Mouse (Mus musculus) forebrain, embryonic 15.5 days (tissue): ENCODE results near the gene Adamtsl1. TPM values are rescaled to one million over a fixed set of nuclear protein-coding genes. Genes with fewer than 3 reads are reported as not detected.
A peak's percentile ranks its signal among the peaks of the same experiment; 100 is the strongest.

Experiments used
- ATAC-seq: fragments of 200-750 bp; cut with Nextera tagmentation; replicated peaks from 2 replicates; pipeline ENCODE4 v1.8.0; 2017; ENCODE audit warnings: mild to moderate bottlenecking, moderate TSS enrichment, moderate library complexity
- H3K27ac ChIP-seq: fragments of 300-500 bp; sonication (generic); replicated peaks from 2 replicates; pipeline ENCODE4 v1.5.1; 2015; ENCODE audit warnings: mild to moderate bottlenecking, inconsistent platforms
- H3K27me3 ChIP-seq: fragments of 300-500 bp; sonication (generic); 2 replicates; pipeline ENCODE4 v1.6.1; 2015; ENCODE audit warnings: inconsistent platforms
- H3K36me3 ChIP-seq: fragments of 300-500 bp; sonication (generic); 2 replicates; pipeline ENCODE4 v1.6.1; 2015; ENCODE audit warnings: mild to moderate bottlenecking, inconsistent platforms
- H3K4me1 ChIP-seq: fragments of 300-500 bp; sonication (generic); 2 replicates; pipeline ENCODE4 v1.6.1; 2015; ENCODE audit warnings: inconsistent platforms
- H3K4me2 ChIP-seq: fragments of 300-500 bp; sonication (generic); replicated peaks from 2 replicates; pipeline ENCODE4 v1.6.1; 2015; ENCODE audit warnings: mild to moderate bottlenecking, inconsistent platforms
- H3K4me3 ChIP-seq: fragments of 300-500 bp; sonication (generic); 2 replicates; pipeline ENCODE4 v1.5.1; 2015; ENCODE audit warnings: mild to moderate bottlenecking, inconsistent platforms
- H3K9ac ChIP-seq: fragments of 300-500 bp; sonication (generic); replicated peaks from 2 replicates; pipeline ENCODE4 v1.6.1; 2015; ENCODE audit warnings: mild to moderate bottlenecking, inconsistent platforms
- H3K9me3 ChIP-seq: fragments of 300-500 bp; sonication (generic); 2 replicates; pipeline ENCODE4 v1.6.1; 2016; ENCODE audit warnings: inconsistent platforms
- WGBS: fragments of 180-500 bp; shearing (Covaris S2); methylation state at CpG from one replicate; pipeline ENCODE4 v1.1.7; 2015; ENCODE audit warnings: mixed read lengths; 5-methylcytosine and 5-hydroxymethylcytosine counted together
- polyA plus RNA-seq: library from polyadenylated mRNA; unstranded; fragments of >200 nt; fragmentation: Nextera tagmentation; extraction: Ambion mirVana; gene quantifications from 2 replicates; pipeline ENCODE4 v1.2.1, GENCODE M21; 2015

Gene Adamtsl1
- polyA plus RNA-seq, 1 experiment from 2014 or later, result 6.3 TPM

- H3K4me3 ChIP-seq, result no peak overlapping the region
- no peaks in the 10 kb centered on the region for H3K4me1 ChIP-seq
- H3K9me3 ChIP-seq, result no peaks in the 10 kb centered on the region
- no peak overlapping the region for H3K4me2 ChIP-seq
- no peak for ATAC-seq
- H3K9ac ChIP-seq, result no peak overlapping the region
- H3K27me3 ChIP-seq, result no peaks in the 10 kb centered on the region
- whole genome bisulfite sequencing, result 75% methylated on average over 14 of the region's 14 CpGs
- H3K27ac ChIP-seq, result no peak overlapping the region
- H3K36me3 ChIP-seq, result no peaks in the 10 kb centered on the region
These were observed 664.1 kb downstream of the Adamtsl1 start for GRCm38 (mm10) chr4:86178116-86178515.

DNA sequence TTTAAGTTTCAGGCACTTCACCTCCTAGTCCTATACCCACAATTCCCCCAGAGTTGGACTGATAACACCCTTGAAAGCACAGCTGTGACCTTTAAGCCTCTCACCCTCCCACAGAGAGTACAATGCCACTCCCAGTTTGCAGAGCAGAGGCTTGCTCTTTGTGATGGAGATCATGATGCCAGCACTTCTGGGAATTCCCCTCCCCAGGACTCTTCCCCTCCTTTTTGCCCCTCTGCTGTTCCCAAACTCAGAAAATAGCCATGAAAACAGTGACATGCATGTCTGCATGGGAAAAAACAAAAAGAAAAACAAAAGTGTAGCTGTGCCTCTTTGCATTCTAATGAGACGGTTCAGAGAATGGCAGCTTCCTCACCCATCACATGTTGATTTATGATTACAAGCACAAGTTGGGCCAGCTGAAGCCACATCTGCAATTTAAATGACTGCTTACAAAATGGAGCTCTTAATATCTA, 669.8 kb downstream of the Adamtsl1 start:
- Histone ChIP-seq H3K4me2 (no peak overlapping the region), H3K4me1 (peaks cover 13% of the 10 kb centered on the region; the same call in 1 of the 2 replicates), H3K9me3 (no peaks in the 10 kb centered on the region), H3K9ac (no peak overlapping the region), H3K36me3 (no peaks in the 10 kb centered on the region), H3K4me3 (no peak overlapping the region), H3K27me3 (no peaks in the 10 kb centered on the region), H3K27ac (peak overlapping the region; percentile 62)
- peak; percentile 89 for ATAC-seq
- WGBS, result 32% methylated on average over 1 of the region's 1 CpGs

DNA sequence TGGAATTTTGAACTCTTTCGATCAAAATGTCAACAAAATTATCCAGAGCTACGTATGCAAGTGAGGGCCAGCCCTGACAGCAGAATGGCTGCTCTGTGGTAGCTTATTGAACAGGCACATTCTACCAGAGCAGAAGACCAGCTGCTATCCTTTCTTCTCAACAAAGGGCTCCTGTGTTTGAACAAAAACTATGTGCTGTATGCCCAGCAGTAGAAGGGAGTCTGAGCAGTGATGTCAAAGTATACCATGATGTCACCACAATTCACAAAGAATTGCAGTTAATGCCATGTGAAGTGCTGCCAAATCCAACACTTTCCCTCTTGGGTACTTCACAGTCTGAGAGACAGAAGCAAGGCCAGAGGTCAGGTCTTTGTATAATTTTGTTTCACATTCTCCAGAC, 675.9 kb downstream of the Adamtsl1 start:
- WGBS, result 42% methylated on average over 2 of the region's 2 CpGs

GRCm38 (mm10) chr4:86191195-86191594, 677.2 kb downstream of the Adamtsl1 start:
- no peak overlapping the region for H3K9ac ChIP-seq
- peaks cover 5% of the 10 kb centered on the region for H3K4me1 ChIP-seq
- no peaks in the 10 kb centered on the region for H3K9me3 ChIP-seq
- no peak overlapping the region for H3K4me2 ChIP-seq
- H3K27ac ChIP-seq, result no peak overlapping the region
- no peaks in the 10 kb centered on the region for H3K27me3 ChIP-seq
- WGBS, result 87% methylated on average over 5 of the region's 5 CpGs
- no peaks in the 10 kb centered on the region for H3K36me3 ChIP-seq
- ATAC-seq, result no peak
- no peak overlapping the region for H3K4me3 ChIP-seq

More for the DNA sequence above, 675.9 kb downstream of the Adamtsl1 start:
- Histone ChIP-seq H3K9me3 (no peaks in the 10 kb centered on the region), H3K4me3 (no peak overlapping the region), H3K36me3 (no peaks in the 10 kb centered on the region), H3K27ac (no peak overlapping the region), H3K4me2 (no peak overlapping the region), H3K27me3 (no peaks in the 10 kb centered on the region), H3K9ac (no peak overlapping the region), H3K4me1 (peaks cover 5% of the 10 kb centered on the region)
- ATAC-seq, result peak; percentile 86

DNA sequence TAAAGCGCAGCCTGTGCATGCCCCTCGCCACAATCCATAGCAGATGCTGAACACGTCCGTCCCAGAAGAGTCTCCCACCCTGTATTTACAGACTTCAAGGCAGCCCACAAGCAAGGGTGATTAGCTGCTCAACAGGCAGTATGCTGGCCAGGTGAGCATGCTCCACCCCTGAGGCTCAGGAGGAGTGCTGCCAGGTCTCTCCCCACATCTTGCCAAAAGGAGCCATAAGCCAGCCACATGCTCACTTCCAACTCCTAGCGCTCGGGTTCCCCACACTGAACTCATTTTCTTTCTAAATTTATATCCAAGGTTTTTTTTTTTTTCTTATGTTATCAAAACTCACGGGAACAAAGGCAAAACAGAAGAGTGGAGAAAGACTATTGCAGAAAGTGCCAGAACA, 687.8 kb downstream of the Adamtsl1 start:
- Histone ChIP-seq H3K4me2 (no peak overlapping the region), H3K9ac (no peak overlapping the region), H3K9me3 (no peaks in the 10 kb centered on the region), H3K36me3 (no peaks in the 10 kb centered on the region), H3K4me3 (no peak overlapping the region), H3K27ac (no peak overlapping the region), H3K27me3 (no peaks in the 10 kb centered on the region), H3K4me1 (no peaks in the 10 kb centered on the region)
- WGBS, result 86% methylated on average over 7 of the region's 7 CpGs
- no peak for ATAC-seq

GRCm38 (mm10) chr4:86203288-86203687, 689.3 kb downstream of the Adamtsl1 start:
- no peak for ATAC-seq
- no peak overlapping the region for H3K4me2 ChIP-seq
- no peak overlapping the region for H3K9ac ChIP-seq
- no peaks in the 10 kb centered on the region for H3K36me3 ChIP-seq
- no peak overlapping the region for H3K27ac ChIP-seq
- H3K27me3 ChIP-seq, result no peaks in the 10 kb centered on the region
- H3K9me3 ChIP-seq, result no peaks in the 10 kb centered on the region
- whole genome bisulfite sequencing, result 89% methylated on average over 2 of the region's 2 CpGs
- no peaks in the 10 kb centered on the region for H3K4me1 ChIP-seq
- H3K4me3 ChIP-seq, result no peak overlapping the region

DNA sequence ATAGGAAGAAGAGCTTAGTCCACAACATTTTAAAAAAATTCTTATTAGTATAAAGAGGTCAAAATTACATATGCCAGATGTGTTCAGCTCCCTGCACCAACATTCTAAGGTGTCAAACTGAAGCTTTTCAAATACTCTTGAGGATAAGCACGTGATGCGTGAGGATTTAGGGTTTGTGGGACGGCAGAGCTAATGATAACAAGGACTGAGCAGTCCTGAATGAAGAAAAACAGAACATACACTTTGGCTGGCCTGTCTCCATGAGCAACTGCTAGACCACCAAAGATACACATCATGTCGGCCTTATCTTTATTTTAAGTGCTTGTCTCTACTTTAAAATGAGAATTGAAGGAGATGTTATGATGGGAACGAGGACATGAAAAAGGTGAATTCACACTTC, 710.9 kb downstream of the Adamtsl1 start:
- 87% methylated on average over 5 of the region's 5 CpGs for WGBS
- H3K4me3 ChIP-seq, result no peak overlapping the region
- H3K9ac ChIP-seq, result no peak overlapping the region
- H3K27me3 ChIP-seq, result no peaks in the 10 kb centered on the region
- no peak overlapping the region for H3K27ac ChIP-seq
- no peaks in the 10 kb centered on the region for H3K36me3 ChIP-seq
- ATAC-seq, result no peak
- no peak overlapping the region for H3K4me2 ChIP-seq
- H3K9me3 ChIP-seq, result no peaks in the 10 kb centered on the region
- no peaks in the 10 kb centered on the region for H3K4me1 ChIP-seq

GRCm38 (mm10) chr4:86227096-86227495, 713.1 kb downstream of the Adamtsl1 start:
- Histone ChIP-seq H3K4me1 (no peaks in the 10 kb centered on the region), H3K4me3 (no peak overlapping the region), H3K27ac (no peak overlapping the region), H3K9me3 (no peaks in the 10 kb centered on the region), H3K4me2 (no peak overlapping the region), H3K27me3 (no peaks in the 10 kb centered on the region), H3K36me3 (no peaks in the 10 kb centered on the region), H3K9ac (no peak overlapping the region)
- no peak for ATAC-seq
- WGBS, result 82% methylated on average over 1 of the region's 1 CpGs

DNA sequence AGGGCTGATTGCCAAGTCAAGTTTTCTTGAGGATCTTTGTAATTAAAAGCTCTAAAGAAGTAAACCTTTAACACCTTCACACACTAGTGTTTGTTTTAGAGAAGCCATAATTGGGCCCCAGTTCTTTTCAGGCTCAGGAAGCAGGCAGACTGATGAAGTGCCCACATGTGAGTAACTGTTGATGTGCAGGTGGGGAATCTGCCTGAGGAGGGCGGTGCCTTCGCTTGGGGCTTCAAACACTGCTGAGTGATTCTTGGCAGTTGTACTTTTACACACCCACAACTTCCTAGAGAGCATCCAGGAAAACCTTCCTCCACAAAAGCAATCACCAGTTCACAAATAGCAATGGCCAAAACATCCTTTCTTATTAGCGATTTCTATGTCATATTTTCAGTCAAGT, 719.2 kb downstream of the Adamtsl1 start:
- ATAC-seq, result no peak
- H3K9me3 ChIP-seq, result no peaks in the 10 kb centered on the region
- H3K4me1 ChIP-seq, result no peaks in the 10 kb centered on the region
- WGBS, result 66% methylated on average over 3 of the region's 3 CpGs
- no peak overlapping the region for H3K27ac ChIP-seq
- H3K27me3 ChIP-seq, result no peaks in the 10 kb centered on the region
- no peak overlapping the region for H3K4me2 ChIP-seq
- no peak overlapping the region for H3K9ac ChIP-seq
- no peak overlapping the region for H3K4me3 ChIP-seq
- no peaks in the 10 kb centered on the region for H3K36me3 ChIP-seq

DNA sequence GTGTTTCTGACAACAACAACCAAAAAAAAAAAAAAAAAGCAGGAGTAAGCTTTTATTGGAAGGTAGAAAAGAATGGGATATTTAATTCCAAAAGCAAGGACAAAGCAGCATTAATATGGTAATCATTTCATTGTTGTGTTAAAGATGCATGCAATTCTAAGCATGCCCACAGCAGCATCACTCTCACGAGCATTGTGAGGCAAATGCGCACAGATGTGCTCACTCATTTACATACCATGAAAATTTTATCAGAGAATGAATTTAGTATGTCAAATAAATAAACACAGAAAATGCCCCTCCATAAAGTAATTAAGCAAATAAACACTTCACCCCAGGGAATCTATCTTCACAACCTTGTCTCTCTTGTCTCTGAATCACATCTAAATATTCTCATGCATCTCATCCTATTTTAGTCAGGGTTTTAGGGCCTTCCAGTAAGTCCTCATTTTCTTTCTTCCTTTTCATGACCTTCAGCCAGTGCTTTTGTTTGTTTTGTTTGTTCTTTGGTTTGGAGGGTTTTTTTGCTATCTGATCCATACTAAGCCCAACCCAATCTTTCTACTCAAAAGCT, 728.0 kb downstream of the Adamtsl1 start:
- peak; percentile 82 for ATAC-seq
- Histone ChIP-seq H3K9ac (no peak overlapping the region), H3K4me2 (no peak overlapping the region), H3K27ac (peak overlapping the region; percentile 31; the same call in 1 of the 2 replicates), H3K36me3 (no peaks in the 10 kb centered on the region), H3K9me3 (no peaks in the 10 kb centered on the region), H3K4me3 (no peak overlapping the region), H3K27me3 (no peaks in the 10 kb centered on the region), H3K4me1 (peaks cover 4% of the 10 kb centered on the region; the same call in 1 of the 2 replicates)
- 16% methylated on average over 2 of the region's 2 CpGs for WGBS

- WGBS, result 49% methylated on average over 2 of the region's 2 CpGs
- Histone ChIP-seq H3K4me1 (no peaks in the 10 kb centered on the region), H3K4me3 (no peak overlapping the region), H3K27me3 (no peaks in the 10 kb centered on the region), H3K9ac (no peak overlapping the region), H3K4me2 (no peak overlapping the region), H3K27ac (no peak overlapping the region), H3K36me3 (no peaks in the 10 kb centered on the region), H3K9me3 (no peaks in the 10 kb centered on the region)
- no peak for ATAC-seq
These were observed 756.1 kb downstream of the Adamtsl1 start for GRCm38 (mm10) chr4:86270085-86270484.

- 80% methylated on average over 6 of the region's 6 CpGs for WGBS
- H3K9ac ChIP-seq, result no peak overlapping the region
- ATAC-seq, result no peak
These were observed 759.9 kb downstream of the Adamtsl1 start for GRCm38 (mm10) chr4:86273703-86274355.

More at GRCm38 (mm10) chr4:86273703-86274355, 759.9 kb downstream of the Adamtsl1 start:
- no peaks in the 10 kb centered on the region for H3K9me3 ChIP-seq
- H3K27me3 ChIP-seq, result no peaks in the 10 kb centered on the region
- no peak overlapping the region for H3K4me2 ChIP-seq
- no peak overlapping the region for H3K27ac ChIP-seq
- peaks cover 6% of the 10 kb centered on the region; the same call in 1 of the 2 replicates for H3K4me1 ChIP-seq
- H3K4me3 ChIP-seq, result no peak overlapping the region
- no peaks in the 10 kb centered on the region for H3K36me3 ChIP-seq
